ENCODE assay signal across 9 mouse cellular contexts in the genomic region with DNA sequence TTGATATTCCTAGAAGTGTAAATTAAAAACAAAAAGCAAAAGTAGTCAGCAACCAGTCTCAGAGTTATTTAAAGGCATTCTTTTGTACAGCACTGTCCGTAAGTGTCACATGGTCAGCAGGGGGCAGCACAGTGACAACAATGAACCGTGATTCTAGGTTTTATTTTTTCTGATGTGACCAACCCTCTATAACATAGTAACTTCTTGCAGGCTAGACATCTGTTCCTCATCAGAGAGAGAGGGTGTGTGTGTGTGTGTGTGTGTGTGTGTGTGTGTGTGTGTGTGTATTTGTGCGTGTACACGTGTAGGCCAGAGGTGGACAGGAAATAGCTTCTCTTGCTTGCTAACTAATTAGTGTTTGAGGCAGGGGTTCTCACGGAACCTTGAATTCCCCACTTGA. TPM values are rescaled to one million over a fixed set of nuclear protein-coding genes. Genes with fewer than 3 reads are reported as not detected.
A peak's percentile ranks its signal among the peaks of the same experiment; 100 is the strongest.
DNase-seq lines count a peak whose midpoint lies in the region; ATAC-seq lines count a peak whose summit lies in the region.
"Had no signal": no experiment of that assay in that cellular context is flagged by ENCODE, and none has a peak within 500 bp of the region (broad histone marks: within the 10 kb centered on the region; RNA-seq: fewer than 3 reads in every experiment).

No protein-coding gene starts in this region.

- ATAC-seq in heart, embryonic 11.5 days (replicated peaks; ENCODE audit: insufficient number of reproducible peaks, low FRiP score, low TSS enrichment) = no peak
- peak; percentile 71; the same call in 1 of the 2 replicates for ATAC-seq in megakaryocyte, adult 5-6 weeks (ENCODE audit: poor library complexity, severe bottlenecking)

- H3K27me3 ChIP-seq in heart, embryonic 11.5 days (ENCODE audit: control insufficient read depth, insufficient read depth, low read length) = no peaks in the 10 kb centered on the region
- H3K27me3 ChIP-seq: lung, embryonic 15.5 days had no signal

- DNase-seq in heart, adult 8-10 months (ENCODE audit: low spot score) = peak; percentile 19
- peak; percentile 77 for DNase-seq in CD4-positive, CD25-positive, alpha-beta regulatory T cell, adult 2 months (ENCODE audit: low read depth, low spot score)
- peak; percentile 46 for DNase-seq in c-Kit-positive CD71-positive TER-119-positive erythroid progenitor cells, embryonic 14.5 days (ENCODE audit: low spot score)
- peak; percentile 39 to 57 for DNase-seq in frontal cortex, postnatal 36 days (ENCODE audit: low spot score in 2 of 2)
- DNase-seq in layer of hippocampus, adult 9-11 months = peak; percentile 20
- peak; percentile 18 for DNase-seq in telencephalon, adult 2 months (ENCODE audit: low read depth, low spot score)

- no peak overlapping the region for H3K4me2 ChIP-seq in heart, embryonic 11.5 days
- H3K4me2 ChIP-seq: lung, embryonic 15.5 days had no signal

- no peaks in the 10 kb centered on the region for H3K9me3 ChIP-seq in heart, embryonic 11.5 days (replicated peaks; ENCODE audit: control insufficient read depth, low read length)
- H3K9me3 ChIP-seq: lung, embryonic 15.5 days had no signal

- no peaks in the 10 kb centered on the region for H3K4me1 ChIP-seq in heart, embryonic 11.5 days (ENCODE audit: control insufficient read depth, insufficient read depth, low read length)
- H3K4me1 ChIP-seq: lung, embryonic 15.5 days had no signal

- no peak overlapping the region for H3K27ac ChIP-seq in heart, embryonic 11.5 days (ENCODE audit: low read depth, low read length)
- H3K27ac ChIP-seq: lung, embryonic 15.5 days had no signal

- H3K36me3 ChIP-seq in heart, embryonic 11.5 days (ENCODE audit: control insufficient read depth, insufficient read depth, low read length) = no peaks in the 10 kb centered on the region
- H3K36me3 ChIP-seq: lung, embryonic 15.5 days had no signal

- 79% methylated on average over 5 of the region's 5 CpGs for WGBS in heart, embryonic 11.5 days (ENCODE audit: insufficient replicate concordance)

- H3K9ac ChIP-seq in heart, embryonic 11.5 days (ENCODE audit: low read depth, low read length) = no peak overlapping the region
- H3K9ac ChIP-seq: lung, embryonic 15.5 days had no signal

- no peak overlapping the region for H3K4me3 ChIP-seq in heart, embryonic 11.5 days (ENCODE audit: low read depth, low read length)
- H3K4me3 ChIP-seq: lung, embryonic 15.5 days had no signal

RNA-seq across cellular contexts. Expression of gene Neto2, which starts 38.7 kb away (rescaled TPM):
- total RNA-seq in heart, adult 8-10 months (2022) = 1 to 10 TPM in 3 of 4 experiments, under 1 TPM in 1; 0.65 to 1.3 (median 1.1) TPM
- 6.7 and 6.9 TPM in 2 replicates for polyA plus RNA-seq in heart, embryonic 11.5 days (2014; fragmentation: Nextera tagmentation; extraction: Ambion mirVana)
- total RNA-seq in megakaryocyte, adult 5-6 weeks (2015) = 4.0 TPM in 2 replicates
- 2.2 and 4.7 TPM in 2 replicates for total RNA-seq in megakaryocyte, adult 5-6 weeks (2017)

Comparison
In these comparisons a context has a peak if more than half of its experiments do, and no peak if none do; other contexts are left out.
1. DNase-seq: peak in every context shown above with its lines; median percentile 77 in CD4-positive, CD25-positive, alpha-beta regulatory T cell, adult 2 months; 48 in frontal cortex, postnatal 36 days; 46 in c-Kit-positive CD71-positive TER-119-positive erythroid progenitor cells, embryonic 14.5 days; 20 in layer of hippocampus, adult 9-11 months; 19 in heart, adult 8-10 months; 18 in telencephalon, adult 2 months.